Mouse (Mus musculus): ENCODE results near the gene Rbm17. TPM values are rescaled to one million over a fixed set of nuclear protein-coding genes. Genes with fewer than 3 reads are reported as not detected.
A peak's percentile ranks its signal among the peaks of the same experiment; 100 is the strongest.

Gene Rbm17
- polyA plus RNA-seq, 1 experiment from 2014 or later: 116 TPM

DNA sequence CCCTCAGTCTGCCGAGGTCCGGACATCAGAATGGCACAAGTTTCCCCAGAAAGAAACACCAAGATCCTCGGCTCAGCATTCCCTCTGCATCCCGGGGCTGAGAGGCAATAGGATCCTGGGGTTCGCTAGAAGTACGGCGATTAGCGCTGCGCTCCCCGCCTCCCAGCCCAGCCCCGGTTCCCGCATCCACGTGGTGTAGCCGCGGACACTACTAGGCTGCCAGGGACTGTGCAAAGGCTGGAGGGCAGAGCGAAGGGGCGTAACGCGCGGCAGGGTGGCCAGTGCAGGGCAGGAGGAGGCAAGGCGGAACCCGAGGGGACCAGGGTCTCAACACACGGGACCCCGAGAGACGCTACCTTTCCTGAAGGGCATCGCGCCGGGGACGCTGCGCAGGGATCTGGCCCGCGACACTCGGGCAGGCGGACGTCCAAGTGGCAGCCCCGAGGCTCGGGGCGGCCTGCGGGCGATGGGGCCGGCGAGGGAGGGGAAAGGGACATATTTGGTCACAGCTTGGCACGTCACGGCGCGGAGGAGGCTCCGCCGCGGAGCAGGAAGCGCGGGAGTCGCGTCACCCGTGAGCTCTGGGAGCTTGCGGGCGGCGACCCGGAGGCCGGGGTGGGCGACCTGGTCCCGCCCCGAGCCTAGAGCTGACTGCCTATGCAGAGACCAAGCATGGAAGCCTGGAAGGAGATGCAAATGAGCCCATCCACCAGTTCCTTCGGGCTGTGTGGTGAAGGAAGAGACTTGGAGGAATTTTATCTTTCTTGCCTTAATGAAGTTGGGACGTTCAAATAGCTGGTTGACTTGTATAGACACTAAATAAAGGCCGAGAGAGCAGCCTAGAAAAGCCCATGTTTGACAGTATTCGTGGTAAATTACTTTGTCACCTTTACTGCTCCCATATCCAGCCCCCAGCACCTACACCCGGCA is 50.2 kb downstream of the Rbm17 start, which contains the start of gene Pfkfb3:
Pfkfb3 (minus strand) TSS at position 607 of the 930 bp plus-strand sequence.
- DNase-seq (ENCODE audit: low spot score) (peak; percentile 51), ATAC-seq (ENCODE audit: low FRiP score) (peak; percentile 80)
- peak within 1 kb of the TSS; percentile 95 for H3K4me2 ChIP-seq (replicated peaks)
- no peaks in the 10 kb centered on the region for H3K36me3 ChIP-seq (replicated peaks; ENCODE audit: control insufficient read depth, insufficient read depth)
- H3K9ac ChIP-seq: peak within 1 kb of the TSS; percentile 57
- H3K9me3 ChIP-seq (ENCODE audit: control insufficient read depth, low read length): no peaks in the 10 kb centered on the region
- 2% methylated on average over 67 of the region's 67 CpGs for WGBS
- no peak within 1 kb of the TSS for H3K27ac ChIP-seq
- peak within 1 kb of the TSS; percentile 51 for H3K4me3 ChIP-seq (replicated peaks; ENCODE audit: low read length)
- peaks cover 27% of the 10 kb centered on the region for H3K27me3 ChIP-seq (ENCODE audit: control insufficient read depth, insufficient read depth, low read length)
- no peaks in the 10 kb centered on the region; the same call in 1 of the 2 replicates for H3K4me1 ChIP-seq (replicated peaks; ENCODE audit: control insufficient read depth, insufficient read depth, low read length)

DNA sequence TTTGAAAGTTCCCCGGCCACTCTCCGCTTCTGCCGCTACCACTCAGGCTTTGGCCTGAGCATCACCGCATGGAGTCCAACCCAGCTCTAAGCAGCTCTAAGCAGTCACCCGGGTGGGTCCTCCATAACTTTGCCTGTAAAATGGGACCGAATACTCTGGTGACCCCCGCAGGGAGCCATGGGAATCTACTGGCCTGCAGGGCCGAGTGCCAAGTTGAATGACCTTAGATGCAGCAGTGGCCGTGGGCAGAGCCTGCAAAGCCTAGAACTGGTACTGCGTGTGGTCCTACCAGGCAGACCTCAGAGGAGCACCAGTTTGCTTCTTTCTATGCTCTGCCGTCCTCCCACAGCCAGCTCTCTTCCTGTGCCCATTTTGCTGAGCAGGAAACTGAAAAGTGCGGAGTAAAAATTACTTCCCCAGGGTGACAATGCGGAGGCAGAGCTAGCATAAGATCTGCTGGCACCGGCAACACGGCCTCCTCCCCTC is 50.9 kb downstream of the Rbm17 start:
- peak overlapping the region; percentile 95 for H3K4me2 ChIP-seq (replicated peaks)
- no peaks in the 10 kb centered on the region; the same call in 1 of the 2 replicates for H3K4me1 ChIP-seq (replicated peaks; ENCODE audit: control insufficient read depth, insufficient read depth, low read length)
- no peaks in the 10 kb centered on the region for H3K9me3 ChIP-seq (ENCODE audit: control insufficient read depth, low read length)
- DNase-seq (ENCODE audit: low spot score): peak; percentile 26
- H3K4me3 ChIP-seq (replicated peaks; ENCODE audit: low read length): peak overlapping the region; percentile 51
- ATAC-seq (ENCODE audit: low FRiP score): peak; percentile 56; the same call in 1 of the 2 replicates
- 3% methylated on average over 15 of the region's 15 CpGs for WGBS
- no peaks in the 10 kb centered on the region for H3K36me3 ChIP-seq (replicated peaks; ENCODE audit: control insufficient read depth, insufficient read depth)
- H3K27ac ChIP-seq: no peak overlapping the region
- H3K9ac ChIP-seq: peak overlapping the region; percentile 57
- H3K27me3 ChIP-seq (ENCODE audit: control insufficient read depth, insufficient read depth, low read length): peaks cover 27% of the 10 kb centered on the region

DNA sequence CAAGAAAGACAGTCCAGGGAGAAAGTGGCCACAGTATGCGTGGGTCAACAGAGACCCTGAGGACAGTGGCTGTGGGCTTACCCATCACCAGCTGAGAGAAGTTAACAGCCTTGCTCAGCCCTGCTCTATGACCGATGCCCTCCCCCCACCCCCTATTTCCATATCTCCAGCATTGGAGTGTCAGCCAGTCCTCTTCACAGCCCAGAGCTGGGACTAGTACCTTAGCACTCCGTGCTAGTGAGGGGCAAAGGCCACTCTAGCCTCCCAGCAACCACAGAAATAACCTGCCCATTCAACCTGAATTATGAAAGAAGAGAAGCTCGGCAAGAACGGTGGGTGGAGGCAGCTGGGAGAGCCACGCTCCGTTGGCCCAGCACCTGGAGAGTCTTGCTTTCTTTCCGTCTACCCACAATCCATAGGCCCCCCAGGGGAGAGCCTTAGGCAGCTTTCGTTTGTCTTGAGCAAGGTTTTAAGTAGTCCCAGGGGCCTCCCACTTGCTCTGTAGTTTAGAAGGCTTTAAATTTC is 51.6 kb downstream of the Rbm17 start:
- DNase-seq (ENCODE audit: low spot score) (no peak), ATAC-seq (ENCODE audit: low FRiP score) (peak; percentile 37; the same call in 1 of the 2 replicates)
- no peaks in the 10 kb centered on the region for H3K9me3 ChIP-seq (ENCODE audit: control insufficient read depth, low read length)
- H3K4me3 ChIP-seq (replicated peaks; ENCODE audit: low read length): 0 out of 2 replicates have a peak overlapping the region, but pooled peaks have one; percentile 51
- H3K27ac ChIP-seq: no peak overlapping the region
- H3K9ac ChIP-seq: no peak overlapping the region
- H3K36me3 ChIP-seq (replicated peaks; ENCODE audit: control insufficient read depth, insufficient read depth): no peaks in the 10 kb centered on the region
- peak overlapping the region; percentile 95 for H3K4me2 ChIP-seq (replicated peaks)
- no peaks in the 10 kb centered on the region; the same call in 1 of the 2 replicates for H3K4me1 ChIP-seq (replicated peaks; ENCODE audit: control insufficient read depth, insufficient read depth, low read length)
- 6% methylated on average over 9 of the region's 9 CpGs for WGBS
- H3K27me3 ChIP-seq (ENCODE audit: control insufficient read depth, insufficient read depth, low read length): peaks cover 27% of the 10 kb centered on the region

DNA sequence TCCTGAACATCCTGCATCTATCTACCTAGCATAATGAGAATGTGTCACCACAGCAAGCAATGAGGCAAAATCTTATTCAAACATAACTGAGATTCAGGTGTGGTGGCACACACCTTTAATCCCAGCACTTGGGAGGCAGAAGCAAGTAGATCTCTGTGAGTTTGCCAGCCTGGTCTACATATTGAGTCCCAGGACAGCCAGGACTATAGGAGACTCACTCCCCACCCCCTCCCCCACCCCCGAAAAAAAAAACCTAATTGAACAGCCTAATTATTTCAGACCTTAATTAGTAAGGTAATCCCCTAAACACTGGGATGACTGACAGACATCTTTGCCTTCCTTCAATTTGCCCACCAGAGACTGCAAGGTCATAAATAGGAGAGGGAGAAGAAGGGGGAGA is 52.2 kb downstream of the Rbm17 start:
- Histone ChIP-seq H3K4me3 (replicated peaks; ENCODE audit: low read length) (no peak overlapping the region), H3K36me3 (replicated peaks; ENCODE audit: control insufficient read depth, insufficient read depth) (no peaks in the 10 kb centered on the region), H3K4me1 (replicated peaks; ENCODE audit: control insufficient read depth, insufficient read depth, low read length) (no peaks in the 10 kb centered on the region; the same call in 1 of the 2 replicates), H3K9ac (no peak overlapping the region), H3K9me3 (ENCODE audit: control insufficient read depth, low read length) (no peaks in the 10 kb centered on the region), H3K27me3 (ENCODE audit: control insufficient read depth, insufficient read depth, low read length) (peaks cover 27% of the 10 kb centered on the region), H3K27ac (no peak overlapping the region), H3K4me2 (replicated peaks) (no peak overlapping the region)
- no peak for ATAC-seq (ENCODE audit: low FRiP score)
- no peak for DNase-seq (ENCODE audit: low spot score)
- WGBS: 33% methylated on average over 1 of the region's 1 CpGs

DNA sequence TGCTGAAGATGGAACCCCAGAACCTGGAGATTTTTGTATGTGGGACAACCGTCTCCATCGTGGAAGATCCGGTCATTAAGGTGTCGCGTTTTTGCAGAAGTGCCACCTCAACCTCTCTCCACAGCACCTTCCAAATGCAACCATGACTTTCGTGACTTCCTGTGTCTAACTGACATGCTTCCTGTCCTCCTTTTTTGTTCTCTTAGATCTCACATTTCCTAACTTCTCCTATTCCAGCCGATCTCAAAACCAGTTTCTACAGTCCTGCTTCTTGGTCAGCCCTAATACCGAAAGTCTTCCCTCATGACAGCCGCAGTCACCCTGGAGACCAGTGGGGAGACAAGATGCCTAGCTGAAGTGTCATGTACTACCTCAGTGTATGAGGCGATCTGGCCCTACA is 55.4 kb downstream of the Rbm17 start:
- no peak for ATAC-seq (ENCODE audit: low FRiP score)
- H3K27me3 ChIP-seq (ENCODE audit: control insufficient read depth, insufficient read depth, low read length): peaks cover 13% of the 10 kb centered on the region
- no peak overlapping the region for H3K4me2 ChIP-seq (replicated peaks)

DNA sequence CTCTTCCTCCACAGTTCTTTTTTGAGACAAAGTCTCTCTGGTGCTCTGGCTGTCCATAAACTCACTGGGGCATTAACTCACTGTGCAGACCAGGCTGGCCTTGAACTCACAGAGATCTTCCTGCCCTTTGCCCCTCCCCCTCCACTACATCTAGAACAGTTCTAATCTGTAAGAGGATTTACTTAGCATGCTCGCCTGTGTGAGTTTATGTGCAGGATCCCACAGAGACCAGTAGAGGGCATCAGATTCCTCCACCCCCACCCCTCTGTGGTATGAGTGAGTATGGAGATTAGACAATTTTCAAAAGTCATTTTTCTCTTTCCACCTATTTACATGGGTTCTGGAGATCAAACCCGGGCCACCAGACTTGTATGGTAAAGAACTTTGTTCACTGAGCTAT is 56.3 kb downstream of the Rbm17 start:
- no peak overlapping the region for H3K4me2 ChIP-seq (replicated peaks)
- 0 out of 2 replicates have a peak, but pooled peaks cover 4% of the 10 kb centered on the region for H3K27me3 ChIP-seq (ENCODE audit: control insufficient read depth, insufficient read depth, low read length)
- ATAC-seq (ENCODE audit: low FRiP score): no peak
- no peak overlapping the region for H3K4me3 ChIP-seq (replicated peaks; ENCODE audit: low read length)
- no peaks in the 10 kb centered on the region for H3K9me3 ChIP-seq (ENCODE audit: control insufficient read depth, low read length)
- H3K36me3 ChIP-seq (replicated peaks; ENCODE audit: control insufficient read depth, insufficient read depth): no peaks in the 10 kb centered on the region
- no peak overlapping the region for H3K27ac ChIP-seq
- H3K4me1 ChIP-seq (replicated peaks; ENCODE audit: control insufficient read depth, insufficient read depth, low read length): no peaks in the 10 kb centered on the region; the same call in 1 of the 2 replicates
- DNase-seq (ENCODE audit: low spot score): no peak
- H3K9ac ChIP-seq: no peak overlapping the region
- 73% methylated on average over 2 of the region's 2 CpGs for WGBS

More for the DNA sequence above, 55.4 kb downstream of the Rbm17 start:
- Histone ChIP-seq H3K9ac (no peak overlapping the region), H3K4me3 (replicated peaks; ENCODE audit: low read length) (no peak overlapping the region), H3K27ac (no peak overlapping the region), H3K36me3 (replicated peaks; ENCODE audit: control insufficient read depth, insufficient read depth) (no peaks in the 10 kb centered on the region), H3K4me1 (replicated peaks; ENCODE audit: control insufficient read depth, insufficient read depth, low read length) (no peaks in the 10 kb centered on the region; the same call in 1 of the 2 replicates), H3K9me3 (ENCODE audit: control insufficient read depth, low read length) (no peaks in the 10 kb centered on the region)
- no peak for DNase-seq (ENCODE audit: low spot score)
- 93% methylated on average over 10 of the region's 10 CpGs for WGBS

DNA sequence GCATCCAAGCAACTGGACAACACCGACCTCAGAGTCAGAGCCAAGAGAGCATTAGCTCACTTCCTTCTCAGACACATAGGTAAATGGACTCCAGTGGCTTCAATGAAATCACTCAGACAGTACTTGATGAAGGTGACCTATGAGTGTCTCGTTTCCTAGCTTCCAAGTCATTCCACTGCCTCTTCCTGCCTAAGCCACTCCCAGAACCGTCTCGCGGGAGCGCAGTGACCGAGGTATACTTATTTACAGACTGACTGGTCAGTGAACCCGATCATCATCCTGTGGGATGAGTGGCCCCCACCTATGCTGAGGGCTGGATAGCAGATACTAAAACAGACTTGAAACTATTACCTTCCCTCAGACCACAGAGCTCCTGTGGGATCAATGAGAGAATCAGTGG is 57.9 kb downstream of the Rbm17 start:
- no peaks in the 10 kb centered on the region for H3K36me3 ChIP-seq (replicated peaks; ENCODE audit: control insufficient read depth, insufficient read depth)
- WGBS: 85% methylated on average over 8 of the region's 8 CpGs
- H3K4me3 ChIP-seq (replicated peaks; ENCODE audit: low read length): no peak overlapping the region
- ATAC-seq (ENCODE audit: low FRiP score) (no peak), DNase-seq (ENCODE audit: low spot score) (no peak)
- no peaks in the 10 kb centered on the region for H3K4me1 ChIP-seq (replicated peaks; ENCODE audit: control insufficient read depth, insufficient read depth, low read length)
- no peak overlapping the region for H3K27ac ChIP-seq
- no peaks in the 10 kb centered on the region for H3K27me3 ChIP-seq (ENCODE audit: control insufficient read depth, insufficient read depth, low read length)
- no peak overlapping the region for H3K4me2 ChIP-seq (replicated peaks)
- no peaks in the 10 kb centered on the region for H3K9me3 ChIP-seq (ENCODE audit: control insufficient read depth, low read length)
- no peak overlapping the region for H3K9ac ChIP-seq

DNA sequence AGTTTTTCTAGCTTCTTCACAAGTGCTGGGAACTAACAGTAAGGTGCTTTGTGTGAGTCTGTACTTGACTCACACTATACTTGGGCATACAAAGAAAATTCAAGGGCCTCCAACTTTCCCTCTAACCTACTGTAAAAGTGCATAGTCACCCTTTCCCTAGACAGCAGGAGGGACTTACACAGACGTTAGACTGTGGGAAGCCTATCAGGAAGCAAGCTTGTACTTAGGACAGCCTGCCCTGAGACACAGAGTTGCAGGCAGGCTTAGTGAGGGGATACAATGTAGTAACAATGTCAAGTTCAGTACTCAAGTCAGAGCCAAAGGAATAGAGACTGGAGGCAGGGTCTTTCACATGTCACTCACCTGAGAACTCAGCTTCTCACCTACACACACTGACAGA is 58.6 kb downstream of the Rbm17 start:
- H3K9ac ChIP-seq: no peak overlapping the region
- H3K4me3 ChIP-seq (replicated peaks; ENCODE audit: low read length): no peak overlapping the region
- ATAC-seq (ENCODE audit: low FRiP score) (no peak), DNase-seq (ENCODE audit: low spot score) (no peak)
- WGBS: 39% methylated on average over 1 of the region's 1 CpGs
- no peaks in the 10 kb centered on the region for H3K4me1 ChIP-seq (replicated peaks; ENCODE audit: control insufficient read depth, insufficient read depth, low read length)
- no peaks in the 10 kb centered on the region for H3K9me3 ChIP-seq (ENCODE audit: control insufficient read depth, low read length)
- no peak overlapping the region for H3K4me2 ChIP-seq (replicated peaks)
- no peak overlapping the region for H3K27ac ChIP-seq
- no peaks in the 10 kb centered on the region for H3K36me3 ChIP-seq (replicated peaks; ENCODE audit: control insufficient read depth, insufficient read depth)
- H3K27me3 ChIP-seq (ENCODE audit: control insufficient read depth, insufficient read depth, low read length): no peaks in the 10 kb centered on the region

DNA sequence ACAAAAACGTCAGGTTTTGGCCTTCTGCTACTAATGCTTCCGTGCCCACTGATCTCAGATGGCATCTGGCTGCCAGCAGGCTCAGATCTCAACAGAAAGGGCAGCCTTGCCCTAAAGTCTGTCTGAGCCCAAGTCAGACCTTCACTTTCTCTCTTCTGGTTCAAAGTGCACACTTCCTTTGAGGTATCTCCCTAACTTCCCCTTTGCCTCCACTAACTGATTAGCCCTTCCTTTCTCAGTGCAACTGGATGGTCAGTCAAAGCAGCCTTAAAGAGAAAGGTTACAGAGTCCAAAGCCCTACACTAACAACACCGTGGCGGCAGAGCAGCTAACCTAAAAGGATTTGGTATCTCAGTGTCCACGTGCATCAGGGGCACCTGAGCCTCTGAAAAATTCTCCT is 59.6 kb downstream of the Rbm17 start:
- 83% methylated on average over 5 of the region's 5 CpGs for WGBS
- no peak overlapping the region for H3K27ac ChIP-seq
- H3K27me3 ChIP-seq (ENCODE audit: control insufficient read depth, insufficient read depth, low read length): no peaks in the 10 kb centered on the region
- no peak overlapping the region for H3K4me2 ChIP-seq (replicated peaks)
- H3K36me3 ChIP-seq (replicated peaks; ENCODE audit: control insufficient read depth, insufficient read depth): no peaks in the 10 kb centered on the region
- no peaks in the 10 kb centered on the region for H3K4me1 ChIP-seq (replicated peaks; ENCODE audit: control insufficient read depth, insufficient read depth, low read length)
- no peak overlapping the region for H3K4me3 ChIP-seq (replicated peaks; ENCODE audit: low read length)
- H3K9ac ChIP-seq: no peak overlapping the region
- ATAC-seq (ENCODE audit: low FRiP score) (no peak), DNase-seq (ENCODE audit: low spot score) (no peak)
- H3K9me3 ChIP-seq (ENCODE audit: control insufficient read depth, low read length): no peaks in the 10 kb centered on the region

Measured in hindbrain, embryonic 14.5 days (tissue).